Mouse (Mus musculus): Measurements from ENCODE around the gene Ndufa4l2. TPM values are rescaled to one million over a fixed set of nuclear protein-coding genes. Genes with fewer than 3 reads are reported as not detected.

Gene Ndufa4l2
- total RNA-seq, 2 experiments from 2014 or later, result 1.2 TPM; not detected in 1

- peak; percentile 48 for ATAC-seq (replicated peaks; ENCODE audit: poor library complexity, severe bottlenecking)
Observed at GRCm38 (mm10) chr10:127522088-127522581, 7.4 kb downstream of the Ndufa4l2 start, which contains the start of gene Shmt2. Shmt2 (minus strand) TSS chr10:127522444.

- no peak for ATAC-seq (replicated peaks; ENCODE audit: poor library complexity, severe bottlenecking)
Observed at GRCm38 (mm10) chr10:127524646-127525255, 10.0 kb downstream of the Ndufa4l2 start.

- no peak for ATAC-seq (replicated peaks; ENCODE audit: poor library complexity, severe bottlenecking)
Observed at GRCm38 (mm10) chr10:127526048-127526447, 11.3 kb downstream of the Ndufa4l2 start.

GRCm38 (mm10) chr10:127526681-127527080 is 11.9 kb downstream of the Ndufa4l2 start:
- ATAC-seq (replicated peaks; ENCODE audit: poor library complexity, severe bottlenecking), result peak; percentile 73

- 0 out of 2 replicates have a peak, but pooled peaks have one; percentile 10 for ATAC-seq (replicated peaks; ENCODE audit: poor library complexity, severe bottlenecking)
Observed at GRCm38 (mm10) chr10:127527481-127527880, 12.7 kb downstream of the Ndufa4l2 start.

GRCm38 (mm10) chr10:127530945-127531344 is 16.2 kb downstream of the Ndufa4l2 start:
- ATAC-seq (replicated peaks; ENCODE audit: poor library complexity, severe bottlenecking), result no peak

GRCm38 (mm10) chr10:127531548-127531947 is 16.8 kb downstream of the Ndufa4l2 start:
- no peak for ATAC-seq (replicated peaks; ENCODE audit: poor library complexity, severe bottlenecking)

- no peak for ATAC-seq (replicated peaks; ENCODE audit: poor library complexity, severe bottlenecking)
Observed at GRCm38 (mm10) chr10:127534036-127534928, 19.5 kb downstream of the Ndufa4l2 start, which contains the start of gene Nxph4. Nxph4 (minus strand) TSS chr10:127534559.

- ATAC-seq (replicated peaks; ENCODE audit: poor library complexity, severe bottlenecking), result no peak
Observed at GRCm38 (mm10) chr10:127534929-127535384, 20.2 kb downstream of the Ndufa4l2 start.

GRCm38 (mm10) chr10:127536586-127537314 is 22.0 kb downstream of the Ndufa4l2 start:
- ATAC-seq (replicated peaks; ENCODE audit: poor library complexity, severe bottlenecking), result peak; percentile 26; the same call in 1 of the 2 replicates

- ATAC-seq (replicated peaks; ENCODE audit: poor library complexity, severe bottlenecking), result peak; percentile 73
Observed at GRCm38 (mm10) chr10:127537854-127538583, 23.3 kb downstream of the Ndufa4l2 start.

GRCm38 (mm10) chr10:127541510-127541909 is 26.7 kb downstream of the Ndufa4l2 start:
- ATAC-seq (replicated peaks; ENCODE audit: poor library complexity, severe bottlenecking), result no peak

- no peak for ATAC-seq (replicated peaks; ENCODE audit: poor library complexity, severe bottlenecking)
Observed at GRCm38 (mm10) chr10:127542084-127542483, 27.3 kb downstream of the Ndufa4l2 start.

GRCm38 (mm10) chr10:127542720-127543119 is 28.0 kb downstream of the Ndufa4l2 start:
- no peak for ATAC-seq (replicated peaks; ENCODE audit: poor library complexity, severe bottlenecking)

- no peak for ATAC-seq (replicated peaks; ENCODE audit: poor library complexity, severe bottlenecking)
Observed at GRCm38 (mm10) chr10:127543916-127544315, 29.1 kb downstream of the Ndufa4l2 start.

GRCm38 (mm10) chr10:127544375-127544774 is 29.6 kb downstream of the Ndufa4l2 start:
- ATAC-seq (replicated peaks; ENCODE audit: poor library complexity, severe bottlenecking), result no peak

- ATAC-seq (replicated peaks; ENCODE audit: poor library complexity, severe bottlenecking), result no peak
Observed at GRCm38 (mm10) chr10:127546505-127546904, 31.7 kb downstream of the Ndufa4l2 start.

GRCm38 (mm10) chr10:127548236-127548635 is 33.5 kb downstream of the Ndufa4l2 start:
- ATAC-seq (replicated peaks; ENCODE audit: poor library complexity, severe bottlenecking), result no peak

- ATAC-seq (replicated peaks; ENCODE audit: poor library complexity, severe bottlenecking), result no peak
Observed at GRCm38 (mm10) chr10:127549892-127550291, 35.1 kb downstream of the Ndufa4l2 start.

- peak; percentile 75 for ATAC-seq (replicated peaks; ENCODE audit: poor library complexity, severe bottlenecking)
Observed at GRCm38 (mm10) chr10:127555703-127556102, 40.9 kb downstream of the Ndufa4l2 start.
